Mouse (Mus musculus): ENCODE data around the gene Pon3. TPM values are rescaled to one million over a fixed set of nuclear protein-coding genes. Genes with fewer than 3 reads are reported as not detected.

Gene Pon3
- 19.0 and 20.1 TPM in 2 replicates for polyA plus RNA-seq (2015; fragmentation: Nextera tagmentation; extraction: Ambion mirVana)

DNA sequence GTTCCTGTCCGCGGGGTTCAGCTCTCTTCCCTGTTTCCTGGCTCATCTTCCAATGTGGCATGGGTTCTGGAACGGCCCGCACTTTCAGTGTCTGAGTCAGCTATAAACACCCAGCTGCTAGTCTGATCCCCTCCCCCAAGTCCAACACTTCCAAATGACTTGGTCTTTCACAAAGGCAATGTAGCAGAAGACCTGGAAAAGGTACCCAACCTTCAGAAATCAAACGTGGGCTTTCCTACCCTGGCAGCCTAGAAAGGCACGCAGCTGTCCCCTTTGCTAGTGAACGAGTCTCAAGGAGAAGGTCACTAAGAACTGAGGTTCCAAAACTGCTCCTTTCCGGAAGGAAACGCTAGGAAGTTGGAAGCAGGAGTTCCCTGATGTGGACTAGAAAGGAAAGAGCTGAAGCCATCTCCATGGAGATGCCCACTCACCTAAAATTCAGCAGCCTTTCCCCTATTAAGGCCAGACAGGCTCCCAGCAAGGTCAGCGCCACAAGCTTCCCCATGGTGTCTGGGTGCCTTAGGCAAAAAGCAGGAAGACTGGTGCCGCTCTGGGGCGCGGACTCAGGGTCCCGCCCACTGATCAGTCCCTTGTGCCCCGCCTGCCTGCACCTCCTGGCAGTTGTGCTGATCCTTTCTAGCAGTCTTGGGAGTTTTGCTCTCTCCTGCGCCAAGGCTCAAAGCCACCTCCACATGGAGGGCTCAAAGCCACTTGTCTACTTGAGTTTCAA lies at the start of gene Pon3:
Gene Pon3 (minus strand): TSS at position 565 of the 730 bp plus-strand sequence.
- no peaks in the 10 kb centered on the region for H3K27me3 ChIP-seq (ENCODE audit: control insufficient read depth, insufficient read depth, low read length)
- WGBS: 6% methylated on average over 16 of the region's 16 CpGs
- peak within 1 kb of the TSS; percentile 70 for H3K9ac ChIP-seq (ENCODE audit: low read length)
- H3K9me3 ChIP-seq (replicated peaks; ENCODE audit: control insufficient read depth, low read length): no peaks in the 10 kb centered on the region
- H3K4me2 ChIP-seq (ENCODE audit: low read depth, low read length): peak within 1 kb of the TSS; percentile 60
- peaks cover 6% of the 10 kb centered on the region; the same call in 1 of the 2 replicates for H3K4me1 ChIP-seq (ENCODE audit: control insufficient read depth, insufficient read depth, low read length)
- 0 out of 2 replicates have a peak within 1 kb of the TSS, but pooled peaks have one; percentile 7 for H3K27ac ChIP-seq (ENCODE audit: low read length)
- peak; percentile 92 for ATAC-seq (ENCODE audit: insufficient read depth, low FRiP score)
- no peaks in the 10 kb centered on the region for H3K36me3 ChIP-seq (ENCODE audit: control insufficient read depth, insufficient read depth, low read length)
- H3K4me3 ChIP-seq (replicated peaks; ENCODE audit: low read length): peak within 1 kb of the TSS; percentile 54

DNA sequence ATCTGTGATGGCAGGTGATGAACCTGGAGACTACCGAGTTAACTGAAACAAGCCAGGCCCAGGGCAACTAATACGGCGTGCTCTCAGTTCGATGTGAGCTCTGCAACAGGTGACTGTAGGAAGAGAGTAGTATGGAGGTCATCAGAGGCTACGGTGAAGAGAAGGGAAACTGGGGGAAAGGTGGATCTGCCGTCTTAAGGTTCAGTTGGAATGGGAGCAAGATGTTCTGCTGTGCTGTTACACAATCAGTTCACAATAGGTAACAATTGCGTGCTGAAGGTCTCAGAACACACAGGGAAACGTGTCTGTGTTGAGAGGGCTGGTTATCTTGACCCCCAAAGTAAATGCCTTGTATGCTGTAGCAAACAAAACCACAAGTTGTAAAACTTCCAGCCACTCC lies 48.9 kb upstream of the Pon3 start:
- Histone ChIP-seq H3K4me3 (replicated peaks; ENCODE audit: low read length) (no peak overlapping the region), H3K9ac (ENCODE audit: low read length) (no peak overlapping the region), H3K4me2 (ENCODE audit: low read depth, low read length) (no peak overlapping the region), H3K9me3 (replicated peaks; ENCODE audit: control insufficient read depth, low read length) (no peaks in the 10 kb centered on the region), H3K36me3 (ENCODE audit: control insufficient read depth, insufficient read depth, low read length) (no peaks in the 10 kb centered on the region), H3K27ac (ENCODE audit: low read length) (no peak overlapping the region; the same call in 1 of the 2 replicates), H3K27me3 (ENCODE audit: control insufficient read depth, insufficient read depth, low read length) (no peaks in the 10 kb centered on the region), H3K4me1 (ENCODE audit: control insufficient read depth, insufficient read depth, low read length) (no peaks in the 10 kb centered on the region)
- 82% methylated on average over 8 of the region's 8 CpGs for WGBS
- no peak for ATAC-seq (ENCODE audit: insufficient read depth, low FRiP score)

GRCm38 (mm10) chr6:5300629-5301028 lies 44.5 kb upstream of the Pon3 start:
- 84% methylated on average over 8 of the region's 8 CpGs for WGBS
- ATAC-seq (ENCODE audit: insufficient read depth, low FRiP score): no peak

GRCm38 (mm10) chr6:5299561-5299960 lies 43.5 kb upstream of the Pon3 start:
- ATAC-seq (ENCODE audit: insufficient read depth, low FRiP score): no peak
- Histone ChIP-seq H3K9me3 (replicated peaks; ENCODE audit: control insufficient read depth, low read length) (no peaks in the 10 kb centered on the region), H3K9ac (ENCODE audit: low read length) (no peak overlapping the region), H3K4me3 (replicated peaks; ENCODE audit: low read length) (no peak overlapping the region), H3K4me2 (ENCODE audit: low read depth, low read length) (no peak overlapping the region), H3K36me3 (ENCODE audit: control insufficient read depth, insufficient read depth, low read length) (no peaks in the 10 kb centered on the region), H3K27ac (ENCODE audit: low read length) (no peak overlapping the region), H3K27me3 (ENCODE audit: control insufficient read depth, insufficient read depth, low read length) (no peaks in the 10 kb centered on the region), H3K4me1 (ENCODE audit: control insufficient read depth, insufficient read depth, low read length) (peaks cover 5% of the 10 kb centered on the region; the same call in 1 of the 2 replicates)
- WGBS: 66% methylated on average over 5 of the region's 5 CpGs

More at GRCm38 (mm10) chr6:5300629-5301028, 44.5 kb upstream of the Pon3 start:
- peak overlapping the region; percentile 4; the same call in 1 of the 2 replicates for H3K27ac ChIP-seq (ENCODE audit: low read length)
- H3K4me1 ChIP-seq (ENCODE audit: control insufficient read depth, insufficient read depth, low read length): peaks cover 5% of the 10 kb centered on the region; the same call in 1 of the 2 replicates
- H3K9ac ChIP-seq (ENCODE audit: low read length): no peak overlapping the region
- H3K36me3 ChIP-seq (ENCODE audit: control insufficient read depth, insufficient read depth, low read length): no peaks in the 10 kb centered on the region
- no peak overlapping the region for H3K4me2 ChIP-seq (ENCODE audit: low read depth, low read length)
- no peak overlapping the region for H3K4me3 ChIP-seq (replicated peaks; ENCODE audit: low read length)
- H3K27me3 ChIP-seq (ENCODE audit: control insufficient read depth, insufficient read depth, low read length): no peaks in the 10 kb centered on the region
- H3K9me3 ChIP-seq (replicated peaks; ENCODE audit: control insufficient read depth, low read length): no peaks in the 10 kb centered on the region

GRCm38 (mm10) chr6:5298092-5298554 lies 42.0 kb upstream of the Pon3 start, which contains the start of gene Pon2:
Gene Pon2, minus strand, starts transcription at chr6:5298455.
- no peaks in the 10 kb centered on the region for H3K36me3 ChIP-seq (ENCODE audit: control insufficient read depth, insufficient read depth, low read length)
- under 1% methylated on average over 40 of the region's 47 CpGs for WGBS
- ATAC-seq (ENCODE audit: insufficient read depth, low FRiP score): peak; percentile 96
- H3K27ac ChIP-seq (ENCODE audit: low read length): peak within 1 kb of the TSS; percentile 96
- H3K4me3 ChIP-seq (replicated peaks; ENCODE audit: low read length): peak within 1 kb of the TSS; percentile 79
- H3K4me2 ChIP-seq (ENCODE audit: low read depth, low read length): peak within 1 kb of the TSS; percentile 61
- H3K9me3 ChIP-seq (replicated peaks; ENCODE audit: control insufficient read depth, low read length): no peaks in the 10 kb centered on the region
- H3K27me3 ChIP-seq (ENCODE audit: control insufficient read depth, insufficient read depth, low read length): no peaks in the 10 kb centered on the region
- peaks cover 5% of the 10 kb centered on the region; the same call in 1 of the 2 replicates for H3K4me1 ChIP-seq (ENCODE audit: control insufficient read depth, insufficient read depth, low read length)
- H3K9ac ChIP-seq (ENCODE audit: low read length): peak within 1 kb of the TSS; percentile 94

- WGBS: 3% methylated on average over 25 of the region's 25 CpGs
These were observed 41.4 kb upstream of the Pon3 start for GRCm38 (mm10) chr6:5297321-5298091.

GRCm38 (mm10) chr6:5296067-5296466 lies 40.0 kb upstream of the Pon3 start:
- peaks cover 5% of the 10 kb centered on the region; the same call in 1 of the 2 replicates for H3K4me1 ChIP-seq (ENCODE audit: control insufficient read depth, insufficient read depth, low read length)
- H3K9me3 ChIP-seq (replicated peaks; ENCODE audit: control insufficient read depth, low read length): no peaks in the 10 kb centered on the region
- no peak for ATAC-seq (ENCODE audit: insufficient read depth, low FRiP score)
- no peak overlapping the region for H3K9ac ChIP-seq (ENCODE audit: low read length)
- no peaks in the 10 kb centered on the region for H3K27me3 ChIP-seq (ENCODE audit: control insufficient read depth, insufficient read depth, low read length)
- H3K4me3 ChIP-seq (replicated peaks; ENCODE audit: low read length): peak overlapping the region; percentile 2; the same call in 1 of the 2 replicates
- peak overlapping the region; percentile 61; the same call in 1 of the 2 replicates for H3K4me2 ChIP-seq (ENCODE audit: low read depth, low read length)
- H3K27ac ChIP-seq (ENCODE audit: low read length): 0 out of 2 replicates have a peak overlapping the region, but pooled peaks have one; percentile 25
- WGBS: 84% methylated on average over 7 of the region's 7 CpGs
- H3K36me3 ChIP-seq (ENCODE audit: control insufficient read depth, insufficient read depth, low read length): no peaks in the 10 kb centered on the region

More at GRCm38 (mm10) chr6:5297321-5298091, 41.4 kb upstream of the Pon3 start:
- Histone ChIP-seq H3K4me1 (ENCODE audit: control insufficient read depth, insufficient read depth, low read length) (peaks cover 5% of the 10 kb centered on the region; the same call in 1 of the 2 replicates), H3K36me3 (ENCODE audit: control insufficient read depth, insufficient read depth, low read length) (no peaks in the 10 kb centered on the region), H3K9ac (ENCODE audit: low read length) (peak overlapping the region; percentile 94), H3K27me3 (ENCODE audit: control insufficient read depth, insufficient read depth, low read length) (no peaks in the 10 kb centered on the region), H3K4me2 (ENCODE audit: low read depth, low read length) (peak overlapping the region; percentile 61), H3K27ac (ENCODE audit: low read length) (peak overlapping the region; percentile 96), H3K9me3 (replicated peaks; ENCODE audit: control insufficient read depth, low read length) (no peaks in the 10 kb centered on the region), H3K4me3 (replicated peaks; ENCODE audit: low read length) (peak overlapping the region; percentile 79)
- peak; percentile 80 for ATAC-seq (ENCODE audit: insufficient read depth, low FRiP score)

- no peaks in the 10 kb centered on the region for H3K36me3 ChIP-seq (ENCODE audit: control insufficient read depth, insufficient read depth, low read length)
- WGBS: 91% methylated on average over 16 of the region's 16 CpGs
- H3K4me3 ChIP-seq (replicated peaks; ENCODE audit: low read length): no peak overlapping the region
- H3K4me2 ChIP-seq (ENCODE audit: low read depth, low read length): no peak overlapping the region
- H3K27ac ChIP-seq (ENCODE audit: low read length): no peak overlapping the region
- no peak overlapping the region for H3K9ac ChIP-seq (ENCODE audit: low read length)
- ATAC-seq (ENCODE audit: insufficient read depth, low FRiP score): no peak
- no peaks in the 10 kb centered on the region for H3K27me3 ChIP-seq (ENCODE audit: control insufficient read depth, insufficient read depth, low read length)
- H3K4me1 ChIP-seq (ENCODE audit: control insufficient read depth, insufficient read depth, low read length): peaks cover 5% of the 10 kb centered on the region; the same call in 1 of the 2 replicates
- no peaks in the 10 kb centered on the region for H3K9me3 ChIP-seq (replicated peaks; ENCODE audit: control insufficient read depth, low read length)
These were observed 38.8 kb upstream of the Pon3 start for GRCm38 (mm10) chr6:5294659-5295449.

All from stomach, embryonic 16.5 days (tissue).